Mouse (Mus musculus): ENCODE measurements around the gene Aadacl2. TPM values are rescaled to one million over a fixed set of nuclear protein-coding genes. Genes with fewer than 3 reads are reported as not detected.

Aadacl2 gene
- polyA plus RNA-seq (2011; ENCODE audit: insufficient read depth, insufficient read length, low replicate concordance, missing spikeins), result not detected in 2 replicates

DNA sequence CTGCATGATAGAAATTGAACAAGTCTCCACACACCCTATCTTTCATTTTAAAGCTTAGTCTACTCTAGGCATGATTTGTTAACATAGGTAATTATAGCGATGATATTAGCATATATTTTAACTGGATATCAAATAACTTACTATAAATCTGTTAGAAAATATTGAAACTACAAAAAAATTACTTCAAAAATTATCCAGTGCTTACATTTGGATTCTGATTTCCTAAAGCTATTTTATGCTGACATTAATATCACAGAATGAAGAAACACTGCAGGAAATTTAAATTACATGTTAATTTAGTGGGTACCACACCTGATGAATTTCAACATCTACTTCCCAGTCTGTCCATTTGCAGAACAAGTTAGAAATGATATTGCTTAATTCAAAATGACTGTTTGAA, at the start of gene Aadacl2:
TSS of gene Aadacl2 (plus strand) at position 301 of the 400 bp plus-strand sequence.
- WGBS, result 84% methylated on average over 1 of the region's 1 CpGs
- Histone ChIP-seq H3K27ac (ENCODE audit: control insufficient read depth, insufficient read depth, low read depth, low read length, poor library complexity) (no peak within 1 kb of the TSS), H3K4me3 (replicated peaks; ENCODE audit: control insufficient read depth, low read depth, low read length) (no peak within 1 kb of the TSS), H3K4me1 (ENCODE audit: control insufficient read depth, insufficient read depth, low read length) (no peaks in the 10 kb centered on the region)
- TF ChIP-seq POLR2A (IDR thresholded peaks at IDR 0.05; ENCODE audit: borderline replicate concordance, control insufficient read depth, low read depth, low read length), result no peak
- TF ChIP-seq CTCF (IDR thresholded peaks at IDR 0.05; ENCODE audit: control insufficient read depth, insufficient read depth, low read length), result no peak

DNA sequence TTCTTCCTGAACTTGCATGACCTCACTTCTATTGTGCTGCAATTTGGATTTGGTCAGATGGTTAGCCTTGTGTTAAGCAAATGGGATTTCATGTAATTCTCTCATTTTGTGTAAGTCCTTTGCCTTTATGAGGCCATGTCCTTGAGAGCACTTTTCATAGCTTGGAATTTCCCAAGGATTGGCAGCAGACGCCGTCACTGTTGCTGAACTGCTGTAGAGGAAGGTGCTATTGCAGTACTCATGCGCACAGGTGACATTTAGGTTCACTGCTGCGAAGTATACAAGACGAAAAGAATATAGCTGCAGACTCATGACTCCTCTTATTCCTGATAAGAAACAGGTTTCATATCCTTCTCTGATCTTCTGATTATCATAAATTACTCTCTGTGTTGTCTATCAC, 35.7 kb upstream of the Aadacl2 start:
- Histone ChIP-seq H3K4me3 (replicated peaks; ENCODE audit: control insufficient read depth, low read depth, low read length) (no peak overlapping the region), H3K27ac (ENCODE audit: control insufficient read depth, insufficient read depth, low read depth, low read length, poor library complexity) (no peak overlapping the region), H3K4me1 (ENCODE audit: control insufficient read depth, insufficient read depth, low read length) (no peaks in the 10 kb centered on the region)
- 89% methylated on average over 5 of the region's 5 CpGs for WGBS
- TF ChIP-seq CTCF (IDR thresholded peaks at IDR 0.05; ENCODE audit: control insufficient read depth, insufficient read depth, low read length) (no peak), POLR2A (IDR thresholded peaks at IDR 0.05; ENCODE audit: borderline replicate concordance, control insufficient read depth, low read depth, low read length) (no peak)

DNA sequence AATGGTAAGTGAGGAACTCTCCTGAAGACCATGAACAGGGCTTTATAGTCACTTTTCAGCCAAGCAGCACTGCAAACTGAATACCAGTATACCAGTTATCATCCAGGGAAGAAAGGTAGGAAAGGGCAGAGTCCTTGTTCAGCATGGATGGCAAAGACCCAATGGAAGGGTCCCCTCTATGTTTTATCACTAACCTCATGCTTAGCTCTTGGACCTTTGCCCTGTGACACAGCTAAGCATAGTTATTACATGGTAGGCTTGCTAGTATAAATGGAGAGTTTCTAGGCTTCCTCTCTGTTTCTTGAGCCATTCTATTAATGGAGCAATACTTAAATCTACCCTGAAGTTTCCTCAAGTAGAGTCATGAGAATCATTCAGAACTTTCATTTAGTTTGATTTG, 32.0 kb upstream of the Aadacl2 start:
- Histone ChIP-seq H3K27ac (ENCODE audit: control insufficient read depth, insufficient read depth, low read depth, low read length, poor library complexity) (no peak overlapping the region), H3K4me3 (replicated peaks; ENCODE audit: control insufficient read depth, low read depth, low read length) (no peak overlapping the region), H3K4me1 (ENCODE audit: control insufficient read depth, insufficient read depth, low read length) (no peaks in the 10 kb centered on the region)
- TF ChIP-seq POLR2A (IDR thresholded peaks at IDR 0.05; ENCODE audit: borderline replicate concordance, control insufficient read depth, low read depth, low read length) (no peak), CTCF (IDR thresholded peaks at IDR 0.05; ENCODE audit: control insufficient read depth, insufficient read depth, low read length) (no peak)

DNA sequence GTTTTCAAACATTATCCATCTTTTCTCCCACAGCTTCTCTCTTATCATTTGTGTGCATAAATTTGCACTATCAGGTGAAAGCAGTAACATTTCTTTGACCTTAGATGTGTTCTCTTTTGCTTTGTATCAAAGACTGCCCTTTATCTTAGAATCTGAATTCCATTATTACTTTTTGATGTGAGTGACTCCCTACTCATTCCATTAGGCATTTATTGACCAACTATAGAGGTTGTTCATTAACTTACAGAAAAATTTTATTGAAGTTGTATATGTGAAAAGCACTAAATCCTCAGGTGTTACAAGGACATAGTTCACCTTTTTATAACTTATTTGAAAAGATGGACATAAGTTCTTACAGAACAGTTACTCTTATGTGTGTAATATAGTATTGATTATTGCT, 2.9 kb upstream of the Aadacl2 start:
- Histone ChIP-seq H3K27ac (ENCODE audit: control insufficient read depth, insufficient read depth, low read depth, low read length, poor library complexity) (no peak overlapping the region), H3K4me3 (replicated peaks; ENCODE audit: control insufficient read depth, low read depth, low read length) (no peak overlapping the region), H3K4me1 (ENCODE audit: control insufficient read depth, insufficient read depth, low read length) (no peaks in the 10 kb centered on the region)
- no peak for TF ChIP-seq POLR2A (IDR thresholded peaks at IDR 0.05; ENCODE audit: borderline replicate concordance, control insufficient read depth, low read depth, low read length)
- TF ChIP-seq CTCF (IDR thresholded peaks at IDR 0.05; ENCODE audit: control insufficient read depth, insufficient read depth, low read length), result no peak

DNA sequence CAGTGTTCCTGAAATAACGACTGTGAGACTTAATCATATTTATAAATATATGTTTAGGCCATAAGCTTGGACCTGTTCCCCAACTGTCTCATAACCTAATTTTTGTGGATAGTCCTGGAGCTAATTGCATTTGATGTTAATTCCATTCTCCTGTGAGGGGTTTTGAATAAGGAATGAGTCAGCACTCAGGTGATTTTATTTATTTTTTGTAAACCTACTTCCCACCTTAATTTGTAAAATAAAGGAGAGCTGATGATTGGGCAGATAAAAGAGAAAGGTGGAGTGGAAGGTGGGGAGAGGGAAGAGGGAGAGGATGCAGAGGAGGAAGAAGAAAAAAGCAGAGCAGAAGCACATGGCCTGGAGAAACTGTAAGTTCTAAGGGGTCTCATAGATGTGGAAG, 18.9 kb downstream of the Aadacl2 start, which contains the start of gene Aadac:
TSS of gene Aadac (plus strand) at position 301 of the 400 bp plus-strand sequence.
- Histone ChIP-seq H3K4me1 (ENCODE audit: control insufficient read depth, insufficient read depth, low read length) (no peaks in the 10 kb centered on the region), H3K4me3 (replicated peaks; ENCODE audit: control insufficient read depth, low read depth, low read length) (no peak within 1 kb of the TSS), H3K27ac (ENCODE audit: control insufficient read depth, insufficient read depth, low read depth, low read length, poor library complexity) (no peak within 1 kb of the TSS)
- TF ChIP-seq POLR2A (IDR thresholded peaks at IDR 0.05; ENCODE audit: borderline replicate concordance, control insufficient read depth, low read depth, low read length), result no peak
- no peak for TF ChIP-seq CTCF (IDR thresholded peaks at IDR 0.05; ENCODE audit: control insufficient read depth, insufficient read depth, low read length)
- WGBS, result 80% methylated on average over 1 of the region's 1 CpGs

DNA sequence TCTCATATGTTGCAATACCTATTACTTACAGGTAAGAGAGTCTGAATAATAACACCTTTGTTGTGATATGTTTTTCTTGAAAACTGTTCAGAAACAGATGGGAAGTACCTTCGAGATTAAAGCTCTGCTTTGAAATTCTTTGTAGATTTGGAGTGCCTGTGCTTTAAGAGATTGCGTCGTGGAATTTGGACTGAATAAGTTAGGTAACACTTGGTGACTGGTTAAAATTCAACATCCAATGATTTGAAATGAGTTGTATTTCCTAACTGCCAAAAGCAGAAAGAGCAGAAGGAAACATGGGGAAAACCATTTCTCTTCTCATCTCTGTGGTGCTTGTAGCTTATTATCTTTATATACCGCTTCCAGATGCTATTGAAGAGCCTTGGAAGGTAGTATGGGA, 25.0 kb downstream of the Aadacl2 start:
- no peaks in the 10 kb centered on the region for H3K4me1 ChIP-seq (ENCODE audit: control insufficient read depth, insufficient read depth, low read length)
- H3K27ac ChIP-seq (ENCODE audit: control insufficient read depth, insufficient read depth, low read depth, low read length, poor library complexity), result no peak overlapping the region
- TF ChIP-seq POLR2A (IDR thresholded peaks at IDR 0.05; ENCODE audit: borderline replicate concordance, control insufficient read depth, low read depth, low read length), result no peak
- WGBS, result 82% methylated on average over 4 of the region's 4 CpGs
- H3K4me3 ChIP-seq (replicated peaks; ENCODE audit: control insufficient read depth, low read depth, low read length), result no peak overlapping the region

DNA sequence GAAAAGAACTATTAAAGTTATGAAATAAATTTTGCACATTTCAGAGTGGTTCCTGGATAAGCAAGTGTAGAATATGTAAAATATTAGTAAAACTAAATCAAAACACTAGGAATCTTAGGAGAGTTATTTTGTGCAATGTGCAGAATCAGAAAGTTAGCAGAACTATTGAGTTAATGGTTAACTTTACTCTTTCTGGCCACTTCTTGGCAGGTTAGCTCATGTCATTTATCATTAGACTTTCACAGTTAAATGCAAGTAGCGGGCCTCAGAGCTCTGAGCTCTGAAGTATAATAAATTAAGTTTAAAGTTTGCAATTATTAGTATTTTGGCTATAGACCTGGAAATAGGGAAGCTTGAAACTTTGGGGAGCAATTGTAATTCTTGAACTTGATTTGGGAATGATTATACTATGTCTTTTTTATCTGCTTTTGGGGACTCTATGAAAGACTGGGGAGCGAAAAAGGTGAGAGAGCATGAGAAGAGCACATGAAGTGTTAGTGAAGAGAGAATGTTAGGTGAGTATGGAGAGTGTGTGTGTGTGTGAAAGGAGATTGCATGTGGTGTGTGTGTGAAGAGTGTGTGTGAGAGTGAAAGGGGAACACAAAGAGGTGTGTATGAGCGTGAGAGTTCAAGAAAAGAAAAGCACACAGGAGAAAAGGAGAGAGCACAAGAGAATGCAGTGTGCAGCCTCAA, 39.8 kb downstream of the Aadacl2 start:
- no peak overlapping the region for H3K4me3 ChIP-seq (replicated peaks; ENCODE audit: control insufficient read depth, low read depth, low read length)
- no peaks in the 10 kb centered on the region for H3K4me1 ChIP-seq (ENCODE audit: control insufficient read depth, insufficient read depth, low read length)
- no peak overlapping the region for H3K27ac ChIP-seq (ENCODE audit: control insufficient read depth, insufficient read depth, low read depth, low read length, poor library complexity)
- TF ChIP-seq CTCF (IDR thresholded peaks at IDR 0.05; ENCODE audit: control insufficient read depth, insufficient read depth, low read length) (no peak), POLR2A (IDR thresholded peaks at IDR 0.05; ENCODE audit: borderline replicate concordance, control insufficient read depth, low read depth, low read length) (no peak)
- 85% methylated on average over 3 of the region's 3 CpGs for WGBS

DNA sequence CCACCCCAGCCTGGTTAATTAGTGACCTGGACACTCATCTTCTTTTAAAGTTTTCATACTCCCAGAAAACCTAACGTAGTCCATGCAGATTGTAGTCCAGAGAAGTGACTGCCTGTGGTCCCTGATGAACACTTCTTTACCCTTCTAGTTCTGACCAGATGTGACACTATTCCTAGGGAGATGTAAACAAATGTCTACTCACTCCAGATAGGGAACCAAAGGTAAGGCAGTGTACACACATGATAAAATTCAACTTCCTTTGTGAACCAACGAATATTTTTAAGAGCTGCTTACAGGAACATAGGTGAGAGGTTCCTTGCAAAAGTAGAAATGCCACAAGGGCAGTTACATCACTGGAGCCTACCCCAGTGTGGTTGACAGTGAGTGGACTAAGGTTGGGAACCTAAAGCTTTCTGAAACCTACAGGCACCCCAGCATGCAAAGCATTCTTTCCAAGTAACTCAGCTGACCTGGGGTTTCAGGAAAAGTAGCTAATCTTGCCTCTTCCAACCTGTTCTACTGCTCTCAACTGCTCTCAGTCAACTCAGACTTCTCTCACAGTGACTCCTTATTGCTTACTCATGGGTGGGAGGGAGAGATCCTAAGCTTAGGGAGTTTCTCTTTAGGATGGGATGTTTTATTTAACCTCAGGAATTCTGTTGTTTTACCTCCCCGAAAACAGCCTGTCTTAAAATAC, 46.8 kb downstream of the Aadacl2 start:
- Histone ChIP-seq H3K4me1 (ENCODE audit: control insufficient read depth, insufficient read depth, low read length) (no peaks in the 10 kb centered on the region), H3K27ac (ENCODE audit: control insufficient read depth, insufficient read depth, low read depth, low read length, poor library complexity) (no peak overlapping the region), H3K4me3 (replicated peaks; ENCODE audit: control insufficient read depth, low read depth, low read length) (no peak overlapping the region)
- TF ChIP-seq CTCF (IDR thresholded peaks at IDR 0.05; ENCODE audit: control insufficient read depth, insufficient read depth, low read length) (no peak), POLR2A (IDR thresholded peaks at IDR 0.05; ENCODE audit: borderline replicate concordance, control insufficient read depth, low read depth, low read length) (no peak)
- 50% methylated on average over 3 of the region's 3 CpGs for WGBS
